Mouse (Mus musculus) layer of hippocampus, postnatal 14 days (tissue): ENCODE data around the gene Dnajc5g. TPM values are rescaled to one million over a fixed set of nuclear protein-coding genes. Genes with fewer than 3 reads are reported as not detected.

Source experiments
- DNase-seq, 2 experiments: peaks; one replicate each; pipeline ENCODE4 v3.0.0; 2021 to 2022; ENCODE audit warnings: low spot score in 2 of 2, mixed read lengths in 1 of 2
- long read RNA-seq, 2 experiments: library from polyadenylated mRNA; stranded (forward); transcript quantifications; one replicate each; pipeline ENCODE4 v2.0.0; 2021
- total RNA-seq, 2 experiments: library from RNA; stranded (reverse); gene quantifications; 2 replicates each; pipeline ENCODE4 v1.2.3; 2021

Dnajc5g gene
- total RNA-seq, result not detected
- long read RNA-seq, experiment 1, result 0 reads
- long read RNA-seq, experiment 2, result 0 reads

- no peak for DNase-seq
Observed at GRCm38 (mm10) chr5:31105814-31106335, at the start of gene Dnajc5g. Dnajc5g (plus strand) TSS chr5:31106285.

GRCm38 (mm10) chr5:31069810-31070209 is 36.3 kb upstream of the Dnajc5g start:
- no peak for DNase-seq

GRCm38 (mm10) chr5:31071059-31071458 is 35.0 kb upstream of the Dnajc5g start:
- DNase-seq, result no peak

GRCm38 (mm10) chr5:31071821-31072220 is 34.3 kb upstream of the Dnajc5g start:
- no peak for DNase-seq

- no peak for DNase-seq
Observed at GRCm38 (mm10) chr5:31073176-31073575, 32.9 kb upstream of the Dnajc5g start.

- DNase-seq, result no peak
Observed at GRCm38 (mm10) chr5:31076346-31076745, 29.7 kb upstream of the Dnajc5g start.

GRCm38 (mm10) chr5:31080059-31080794 is 25.9 kb upstream of the Dnajc5g start:
- DNase-seq, result peak in 1 of 2 experiments; percentile 50

- DNase-seq, result no peak
Observed at GRCm38 (mm10) chr5:31080795-31081164, 25.3 kb upstream of the Dnajc5g start.

GRCm38 (mm10) chr5:31081386-31081785 is 24.7 kb upstream of the Dnajc5g start:
- DNase-seq, result peak in 1 of 2 experiments; percentile 52

- DNase-seq, result peak; percentile 54 to 63
Observed at GRCm38 (mm10) chr5:31082355-31082754, 23.7 kb upstream of the Dnajc5g start.

GRCm38 (mm10) chr5:31082935-31083625 is 23.0 kb upstream of the Dnajc5g start:
- no peak for DNase-seq

GRCm38 (mm10) chr5:31083949-31084348 is 22.1 kb upstream of the Dnajc5g start:
- no peak for DNase-seq

- no peak for DNase-seq
Observed at GRCm38 (mm10) chr5:31086606-31087005, 19.5 kb upstream of the Dnajc5g start.

- no peak for DNase-seq
Observed at GRCm38 (mm10) chr5:31087131-31087530, 19.0 kb upstream of the Dnajc5g start.

GRCm38 (mm10) chr5:31092231-31092975 is 13.7 kb upstream of the Dnajc5g start:
- peak in 1 of 2 experiments; percentile 41 for DNase-seq

- DNase-seq, result peak; percentile 49 to 79
Observed at GRCm38 (mm10) chr5:31093151-31094041, 12.7 kb upstream of the Dnajc5g start.

GRCm38 (mm10) chr5:31094100-31094798 is 11.8 kb upstream of the Dnajc5g start:
- no peak for DNase-seq

- DNase-seq, result peak; percentile 50 to 62
Observed at GRCm38 (mm10) chr5:31094799-31095691, 11.0 kb upstream of the Dnajc5g start.
